Mouse (Mus musculus): Measurements from ENCODE around the gene Rwdd2a. TPM values are rescaled to one million over a fixed set of nuclear protein-coding genes. Genes with fewer than 3 reads are reported as not detected.

The Rwdd2a gene
- polyA plus RNA-seq (2012), result 0.08 and 0.11 TPM in 2 replicates

DNA sequence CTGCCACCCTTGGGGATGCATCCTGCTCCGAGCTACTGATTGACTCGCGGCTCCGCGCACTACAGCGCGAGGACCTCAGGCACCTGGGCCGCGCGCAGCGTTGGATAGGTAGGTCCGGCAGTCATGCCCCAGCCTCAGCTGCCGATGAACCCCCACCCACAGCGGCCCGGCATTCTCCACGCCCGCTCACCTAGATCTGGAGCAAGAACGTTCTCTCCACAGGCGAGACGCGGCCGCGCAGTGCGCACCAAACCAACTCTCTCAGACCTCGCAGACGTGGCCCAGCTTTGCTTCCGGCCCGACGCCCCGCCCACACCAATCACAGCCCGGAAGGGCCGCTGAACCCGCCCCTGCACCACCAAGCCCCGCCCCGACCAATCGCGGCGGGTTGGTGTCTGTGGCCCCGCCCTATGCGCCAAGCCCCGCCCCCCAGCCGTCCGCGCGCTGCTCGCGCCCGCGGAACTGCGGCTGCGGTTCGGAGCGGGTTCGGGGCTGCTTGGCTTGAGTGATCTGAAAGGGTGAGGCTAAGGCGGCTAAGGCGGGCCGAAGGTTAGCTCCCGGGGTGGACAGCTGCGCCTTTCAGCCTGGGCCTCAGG is at the start of gene Rwdd2a, which contains the start of gene Pgm3:
TSS of gene Rwdd2a (plus strand) at position 452 of the 596 bp plus-strand sequence.
TSS of gene Pgm3 (minus strand) at position 303 of the 596 bp plus-strand sequence.
- TF ChIP-seq GATA1 (IDR thresholded peaks at IDR 0.05; ENCODE audit: low read length), result no peak

DNA sequence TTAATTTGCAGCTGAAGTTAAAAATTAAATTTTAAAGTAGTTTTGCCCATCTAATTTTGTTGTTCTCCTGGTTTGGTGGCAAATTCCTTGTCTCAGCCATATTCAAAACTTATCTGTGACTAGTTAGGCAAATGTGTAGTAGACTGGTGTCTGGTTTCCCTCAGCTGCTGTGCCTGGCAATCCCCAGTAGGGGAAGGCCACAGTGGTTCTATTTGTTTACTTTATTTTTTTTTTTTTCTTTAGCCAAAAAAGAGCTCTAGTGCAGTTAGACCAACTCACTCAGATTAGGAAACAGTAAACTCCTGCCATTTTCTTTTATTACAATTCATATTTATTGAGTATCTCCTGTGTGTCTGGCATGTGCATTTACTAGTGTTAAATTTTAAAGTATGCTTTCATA is 49.5 kb upstream of the Rwdd2a start:
- TF ChIP-seq GATA1 (IDR thresholded peaks at IDR 0.05; ENCODE audit: low read length), result no peak

DNA sequence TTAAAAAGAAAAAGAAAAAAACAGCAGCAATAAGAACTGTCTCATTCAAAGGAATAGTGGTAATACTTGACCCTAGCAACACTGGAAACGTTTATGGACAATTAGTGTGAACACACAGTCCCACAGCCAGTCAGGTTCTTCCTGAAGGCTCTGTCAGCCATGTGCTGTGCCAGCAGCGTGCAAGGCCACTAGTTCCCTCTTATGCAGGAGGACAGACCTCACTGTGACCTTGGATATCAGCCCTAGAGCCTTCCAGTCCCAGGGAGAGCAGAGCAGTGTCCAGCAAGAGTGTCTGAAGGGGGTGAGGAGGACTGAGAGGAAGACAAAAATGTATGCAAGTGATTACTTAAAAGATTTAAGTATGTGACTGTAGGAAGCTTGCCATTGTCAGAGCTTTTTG is 46.2 kb upstream of the Rwdd2a start:
- no peak for TF ChIP-seq GATA1 (IDR thresholded peaks at IDR 0.05; ENCODE audit: low read length)

DNA sequence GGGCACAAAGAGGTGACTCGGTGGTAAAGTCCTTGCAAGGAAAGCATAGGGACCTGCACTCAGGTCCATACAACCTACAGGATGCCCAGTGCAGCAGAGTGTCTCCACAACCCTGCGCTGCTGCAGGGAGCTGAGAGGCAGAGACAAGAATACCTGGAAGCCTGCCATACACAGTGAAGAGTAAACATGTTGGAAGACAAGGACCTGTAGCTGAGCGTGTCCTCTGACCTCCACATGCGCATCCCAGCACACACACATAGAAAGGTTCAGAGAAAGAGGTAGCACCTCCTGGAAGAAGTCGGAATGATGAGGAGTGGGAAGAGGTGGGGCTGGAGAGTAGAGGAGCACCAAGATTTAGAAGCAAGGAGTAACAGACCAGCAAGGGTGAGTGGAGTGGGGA is 37.7 kb upstream of the Rwdd2a start:
- no peak for TF ChIP-seq GATA1 (IDR thresholded peaks at IDR 0.05; ENCODE audit: low read length)

DNA sequence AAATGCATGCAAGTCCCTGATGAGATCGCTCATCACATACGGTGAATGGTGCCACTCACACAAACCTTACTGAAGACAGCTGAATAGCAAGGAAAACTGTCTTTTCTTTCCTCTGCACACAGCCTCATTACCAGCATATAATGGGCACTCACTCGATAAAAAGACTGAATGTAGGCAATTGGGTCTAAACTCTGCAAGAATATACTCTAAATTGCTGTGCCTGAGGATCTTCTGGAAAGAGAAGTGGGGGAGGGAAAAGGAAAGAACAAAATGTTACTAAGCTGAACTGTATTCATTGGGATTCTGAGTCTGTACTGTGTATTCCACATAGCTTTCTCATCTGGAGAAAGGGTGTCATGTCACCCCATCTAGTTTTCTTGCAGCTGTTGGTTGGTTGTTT is 28.3 kb upstream of the Rwdd2a start:
- no peak for TF ChIP-seq GATA1 (IDR thresholded peaks at IDR 0.05; ENCODE audit: low read length)

DNA sequence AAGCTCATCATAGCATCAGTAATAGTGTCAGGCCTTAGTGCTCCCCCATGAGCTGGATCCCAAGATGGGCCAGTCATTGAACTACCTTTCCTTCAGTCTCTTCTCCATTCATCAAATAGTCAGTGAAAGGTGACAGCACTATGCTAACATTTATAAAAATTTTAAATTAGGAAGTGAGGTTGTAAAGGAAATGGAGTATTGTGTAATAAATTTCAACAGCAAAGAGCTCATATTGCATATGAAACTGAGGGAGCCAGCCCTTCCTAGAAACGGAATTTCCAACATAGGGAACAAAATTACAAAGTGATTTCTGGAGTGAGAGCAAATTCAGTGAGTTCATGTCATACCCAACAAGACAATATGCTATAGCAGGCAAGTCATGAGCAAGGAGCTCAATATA is 27.2 kb upstream of the Rwdd2a start:
- TF ChIP-seq GATA1 (IDR thresholded peaks at IDR 0.05; ENCODE audit: low read length), result no peak

DNA sequence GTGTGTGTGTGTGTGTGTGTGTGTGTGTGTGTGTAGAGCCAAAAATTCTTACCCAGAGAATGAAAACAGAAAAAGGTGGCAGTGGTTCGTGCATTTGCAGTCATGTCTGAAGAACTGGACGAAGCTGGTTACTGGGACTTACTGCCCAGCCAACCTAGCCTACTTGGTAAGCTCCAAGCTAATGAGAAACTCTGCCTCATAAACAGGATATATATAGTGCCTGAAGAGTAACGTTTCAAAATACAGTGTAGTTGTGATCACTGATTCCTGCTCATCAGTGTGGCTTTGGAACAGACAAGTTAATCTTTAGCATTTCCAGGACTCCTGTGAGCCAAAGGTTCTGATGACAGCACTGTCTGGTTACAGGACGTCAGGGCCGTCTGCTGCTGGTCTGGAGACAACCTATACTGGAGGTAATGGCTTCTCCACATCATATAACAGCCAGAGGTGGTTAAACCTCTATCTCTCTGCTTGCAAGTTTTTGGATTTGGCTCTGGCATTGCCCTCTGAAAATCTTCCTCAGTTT is 22.1 kb upstream of the Rwdd2a start:
- no peak for TF ChIP-seq GATA1 (IDR thresholded peaks at IDR 0.05; ENCODE audit: low read length)

DNA sequence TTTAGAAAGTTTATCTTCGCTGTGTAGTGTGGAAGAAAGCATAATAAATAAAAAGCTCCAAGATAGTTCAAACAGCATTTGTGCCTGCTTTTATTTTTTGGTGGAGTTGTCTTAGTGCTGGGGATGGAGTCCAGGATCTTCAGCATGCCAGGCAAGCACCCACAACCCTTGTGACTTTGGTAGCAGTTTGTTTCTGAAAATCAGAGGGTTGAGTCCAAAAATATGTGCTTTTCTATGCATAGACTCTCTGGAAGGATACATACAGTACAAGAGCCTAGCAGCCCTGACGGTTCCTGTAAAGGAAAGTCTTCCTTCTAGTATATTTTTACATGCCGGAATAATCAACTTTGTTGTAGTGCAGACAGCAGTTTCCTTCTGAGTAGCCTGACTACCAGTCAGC is 21.1 kb upstream of the Rwdd2a start:
- no peak for TF ChIP-seq GATA1 (IDR thresholded peaks at IDR 0.05; ENCODE audit: low read length)

DNA sequence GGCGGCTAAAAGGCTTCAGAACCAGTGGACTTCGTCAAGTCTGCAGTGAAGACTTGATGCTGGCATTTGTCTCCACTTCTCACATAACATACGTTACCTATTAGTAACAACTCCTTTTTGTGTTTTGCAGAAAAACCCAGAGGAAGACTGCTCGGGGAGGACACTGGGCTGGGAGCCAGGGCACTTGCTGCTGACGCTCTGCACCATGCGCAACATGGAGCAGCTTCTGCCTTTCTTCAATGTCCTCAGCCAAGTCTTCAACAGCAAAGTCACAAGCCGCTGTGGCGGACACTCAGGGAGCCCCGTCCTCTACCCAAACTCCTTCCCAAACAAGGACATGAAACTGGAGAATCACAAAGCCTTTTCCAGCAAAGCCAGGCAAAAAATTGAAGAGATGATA is 17.9 kb upstream of the Rwdd2a start:
- TF ChIP-seq GATA1 (IDR thresholded peaks at IDR 0.05; ENCODE audit: low read length), result no peak

DNA sequence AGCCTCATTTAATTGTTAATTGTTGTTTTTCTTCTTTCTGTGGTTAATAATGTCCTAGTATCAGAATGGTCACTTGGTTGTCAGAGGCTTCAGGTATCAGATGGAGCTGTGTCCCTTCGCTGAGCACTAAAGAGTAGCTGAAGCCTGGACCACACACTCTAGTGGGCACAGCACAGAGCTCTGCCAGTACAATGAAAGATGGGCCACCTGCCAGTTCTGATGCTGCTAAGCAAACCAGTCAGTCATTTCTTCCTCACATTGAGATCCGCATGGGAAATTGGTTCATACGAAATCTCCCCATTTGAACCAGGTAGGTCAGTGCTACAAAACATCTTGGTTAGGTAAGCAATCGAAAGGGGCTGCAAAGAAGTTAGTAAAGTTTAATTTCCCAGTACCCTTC is 17.1 kb upstream of the Rwdd2a start:
- no peak for TF ChIP-seq GATA1 (IDR thresholded peaks at IDR 0.05; ENCODE audit: low read length)

DNA sequence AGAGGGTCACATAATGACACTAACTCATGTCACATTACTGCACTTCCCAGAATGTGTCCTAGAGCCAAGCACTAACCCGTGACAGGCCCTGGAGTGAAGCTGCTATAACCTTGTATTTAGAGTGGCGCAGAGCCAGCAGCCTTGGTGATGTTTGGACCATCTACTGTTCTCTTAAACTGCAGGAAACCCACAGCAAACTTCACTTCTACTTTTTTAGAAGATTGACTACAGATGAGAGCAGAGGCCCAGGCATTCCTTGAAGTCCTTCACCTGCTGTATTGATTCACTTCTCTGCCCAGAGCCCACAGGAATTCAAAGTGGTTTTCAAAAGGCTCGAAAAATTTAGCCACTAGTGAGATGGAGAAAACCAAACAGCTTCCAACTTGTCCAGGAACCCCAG is 11.2 kb upstream of the Rwdd2a start:
- TF ChIP-seq GATA1 (IDR thresholded peaks at IDR 0.05; ENCODE audit: low read length), result no peak

DNA sequence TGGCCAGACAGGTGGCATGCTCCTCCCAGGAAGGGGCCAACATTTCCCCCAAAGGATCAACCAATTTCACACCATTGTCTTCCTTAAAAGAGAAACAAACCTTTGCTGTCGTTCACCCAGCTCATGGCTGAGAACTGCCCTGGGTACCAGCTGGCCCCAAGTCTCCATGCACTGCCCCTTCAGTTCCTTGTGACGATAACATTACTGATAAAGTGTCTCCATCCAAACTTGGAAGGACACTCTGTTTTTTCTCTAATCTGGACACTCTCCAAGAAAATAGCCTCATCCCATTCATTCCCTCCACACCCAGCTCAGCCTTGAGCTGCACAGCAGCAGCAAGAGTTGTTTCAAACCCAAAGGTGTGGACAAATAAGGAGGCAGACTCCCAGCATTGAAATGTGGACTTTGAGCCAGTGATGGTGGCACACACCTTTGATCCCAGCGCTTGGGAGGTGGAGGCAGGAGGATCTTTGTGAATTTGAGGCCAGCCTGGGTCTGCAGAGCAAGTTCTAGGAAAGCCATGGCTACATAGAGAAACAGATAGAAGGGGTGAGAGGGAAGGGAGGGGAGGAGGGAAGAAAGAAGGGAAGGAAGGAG is 2.4 kb upstream of the Rwdd2a start:
- no peak for TF ChIP-seq GATA1 (IDR thresholded peaks at IDR 0.05; ENCODE audit: low read length)

DNA sequence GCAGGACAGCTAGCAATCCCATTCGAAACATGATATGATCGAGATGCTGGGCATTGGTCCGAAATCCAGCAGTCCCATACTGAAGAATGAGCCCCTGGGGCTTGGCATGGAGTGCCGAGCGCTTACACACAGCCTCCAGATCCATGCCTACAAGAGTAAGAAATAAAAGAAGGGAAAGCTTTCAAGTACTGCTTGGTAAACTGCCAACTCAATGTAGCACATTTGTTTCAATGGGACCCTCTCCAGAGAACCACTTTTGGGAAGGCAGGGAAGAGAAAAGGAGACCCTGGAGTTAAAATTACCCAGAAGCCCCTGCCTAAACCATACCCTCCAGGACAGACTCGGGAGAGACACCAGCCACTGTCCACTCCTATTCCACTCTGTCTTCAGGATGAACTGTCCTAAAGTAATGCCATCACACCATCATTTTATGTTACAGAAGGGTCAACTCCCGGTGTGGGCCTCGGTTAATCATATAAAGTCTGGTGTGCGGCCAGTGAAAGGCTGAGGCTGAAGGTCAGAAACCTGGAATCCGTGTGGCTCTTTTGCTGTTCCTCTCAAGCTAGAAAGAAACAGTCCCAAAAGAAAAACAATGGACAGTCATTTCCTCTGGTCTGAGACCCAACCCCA is 1.4 kb upstream of the Rwdd2a start:
- no peak for TF ChIP-seq GATA1 (IDR thresholded peaks at IDR 0.05; ENCODE audit: low read length)

DNA sequence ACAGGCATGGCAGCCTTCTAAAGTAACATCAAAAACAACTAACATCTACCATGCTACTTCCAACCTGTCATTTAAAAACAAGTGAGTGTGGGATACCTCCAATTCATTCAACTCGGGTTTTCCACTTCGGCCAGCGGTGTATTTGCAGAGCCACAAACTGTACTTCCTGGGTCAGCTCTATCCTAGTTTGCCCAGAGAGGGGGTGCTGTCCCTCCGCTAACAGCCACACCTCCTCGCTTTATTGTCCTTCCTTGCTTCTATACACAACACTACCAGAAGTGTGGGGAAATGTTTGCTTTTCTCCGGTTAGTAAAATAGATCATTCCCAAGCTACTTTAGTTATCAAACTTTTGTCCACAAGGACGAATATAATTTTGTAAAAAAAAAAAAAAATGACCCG is 845 bp upstream of the Rwdd2a start:
- TF ChIP-seq GATA1 (IDR thresholded peaks at IDR 0.05; ENCODE audit: low read length), result no peak

DNA sequence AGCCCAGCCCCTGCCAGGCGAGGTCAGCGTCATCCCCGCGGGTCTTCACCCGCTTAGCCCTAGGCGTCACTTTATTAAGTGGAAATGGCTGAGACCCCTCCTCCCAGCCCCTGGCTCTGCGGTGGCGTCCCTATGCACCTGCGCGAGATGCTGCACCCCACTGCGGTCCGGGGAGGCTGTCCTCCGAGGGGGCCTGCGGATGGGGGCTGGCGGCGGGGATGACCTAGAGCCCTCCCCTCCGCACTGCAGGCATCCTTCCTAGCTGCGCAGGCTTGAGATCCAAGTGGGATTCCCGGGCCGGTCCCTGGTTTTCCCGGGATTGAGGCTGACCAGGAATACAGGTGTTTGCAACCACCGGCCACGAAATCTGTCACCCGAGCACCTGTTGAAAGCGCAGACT is 405 bp downstream of the Rwdd2a start:
- TF ChIP-seq GATA1 (IDR thresholded peaks at IDR 0.05; ENCODE audit: low read length), result no peak

DNA sequence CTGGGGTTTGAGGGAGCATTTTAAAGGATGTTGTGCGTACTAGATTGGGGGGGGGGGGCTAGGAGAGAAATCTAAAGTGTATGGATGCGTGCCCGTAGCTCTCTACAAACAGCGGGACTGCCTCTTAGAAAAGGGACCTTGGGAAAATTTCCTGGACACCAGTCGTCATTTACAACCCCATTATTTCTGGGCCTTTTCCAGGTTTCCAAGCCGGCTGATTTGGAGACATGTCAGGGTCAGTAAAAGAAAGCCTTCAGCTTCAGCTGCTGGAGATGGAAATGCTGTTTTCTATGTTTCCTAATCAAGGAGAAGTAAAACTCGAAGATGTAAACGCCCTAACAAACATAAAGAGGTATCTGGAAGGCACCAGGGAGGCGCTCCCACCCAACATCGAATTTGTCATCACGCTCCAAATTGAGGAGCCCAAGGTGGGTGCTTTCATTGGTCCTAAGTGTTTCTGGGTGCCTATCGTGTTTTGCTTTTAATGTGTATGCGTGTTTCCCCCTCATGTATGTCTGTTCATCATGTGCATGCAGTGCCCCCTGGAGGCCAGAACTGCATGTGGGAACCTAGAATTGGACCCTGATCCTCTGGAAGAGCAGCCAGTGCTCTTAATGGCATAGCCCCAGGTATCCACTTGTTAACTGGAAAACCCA is 973 bp downstream of the Rwdd2a start:
- no peak for TF ChIP-seq GATA1 (IDR thresholded peaks at IDR 0.05; ENCODE audit: low read length)

All from G1E-ER4 (cell line).